Mouse (Mus musculus) midbrain, embryonic 15.5 days (tissue): ENCODE data around the gene Xrcc1. TPM values are rescaled to one million over a fixed set of nuclear protein-coding genes. Genes with fewer than 3 reads are reported as not detected.

Experiments
- ATAC-seq: fragments of 200-750 bp; cut with Nextera tagmentation; replicated peaks from 2 replicates; pipeline ENCODE4 v1.8.0; 2017; ENCODE audit warnings: moderate TSS enrichment
- H3K27ac ChIP-seq: fragments of 300-500 bp; sonication (generic); 2 replicates; pipeline ENCODE4 v1.5.1; 2015; ENCODE audit warnings: mild to moderate bottlenecking, inconsistent platforms
- H3K27me3 ChIP-seq: fragments of 300-500 bp; sonication (generic); replicated peaks from 2 replicates; pipeline ENCODE4 v1.6.1; 2015; ENCODE audit warnings: inconsistent platforms
- H3K36me3 ChIP-seq: fragments of 300-500 bp; sonication (generic); replicated peaks from 2 replicates; pipeline ENCODE4 v1.6.1; 2015; ENCODE audit warnings: inconsistent platforms
- H3K4me1 ChIP-seq: fragments of 300-500 bp; sonication (generic); 2 replicates; pipeline ENCODE4 v1.6.1; 2015; ENCODE audit warnings: inconsistent platforms
- H3K4me2 ChIP-seq: fragments of 300-500 bp; sonication (generic); 2 replicates; pipeline ENCODE4 v1.6.1; 2015; ENCODE audit warnings: inconsistent platforms, mild to moderate bottlenecking, moderate library complexity
- H3K4me3 ChIP-seq: fragments of 300-500 bp; sonication (generic); 2 replicates; pipeline ENCODE4 v1.5.1; 2015; ENCODE audit warnings: mild to moderate bottlenecking, inconsistent platforms
- H3K9ac ChIP-seq: fragments of 300-500 bp; sonication (generic); 2 replicates; pipeline ENCODE4 v1.6.1; 2015; ENCODE audit warnings: mild to moderate bottlenecking, inconsistent platforms
- H3K9me3 ChIP-seq: fragments of 300-500 bp; sonication (generic); 2 replicates; pipeline ENCODE4 v1.6.1; 2016; ENCODE audit warnings: inconsistent platforms
- WGBS: fragments of 180-500 bp; shearing (Covaris S2); methylation state at CpG from one replicate; pipeline ENCODE4 v1.1.7; 2015; ENCODE audit warnings: mixed read lengths; 5-methylcytosine and 5-hydroxymethylcytosine counted together
- polyA plus RNA-seq: library from polyadenylated mRNA; unstranded; fragments of >200 nt; fragmentation: Nextera tagmentation; extraction: Ambion mirVana; gene quantifications from 2 replicates; pipeline ENCODE4 v1.2.1, GENCODE M21; 2015

Xrcc1 gene
- polyA plus RNA-seq, 1 experiment from 2014 or later: 67.1 TPM

DNA sequence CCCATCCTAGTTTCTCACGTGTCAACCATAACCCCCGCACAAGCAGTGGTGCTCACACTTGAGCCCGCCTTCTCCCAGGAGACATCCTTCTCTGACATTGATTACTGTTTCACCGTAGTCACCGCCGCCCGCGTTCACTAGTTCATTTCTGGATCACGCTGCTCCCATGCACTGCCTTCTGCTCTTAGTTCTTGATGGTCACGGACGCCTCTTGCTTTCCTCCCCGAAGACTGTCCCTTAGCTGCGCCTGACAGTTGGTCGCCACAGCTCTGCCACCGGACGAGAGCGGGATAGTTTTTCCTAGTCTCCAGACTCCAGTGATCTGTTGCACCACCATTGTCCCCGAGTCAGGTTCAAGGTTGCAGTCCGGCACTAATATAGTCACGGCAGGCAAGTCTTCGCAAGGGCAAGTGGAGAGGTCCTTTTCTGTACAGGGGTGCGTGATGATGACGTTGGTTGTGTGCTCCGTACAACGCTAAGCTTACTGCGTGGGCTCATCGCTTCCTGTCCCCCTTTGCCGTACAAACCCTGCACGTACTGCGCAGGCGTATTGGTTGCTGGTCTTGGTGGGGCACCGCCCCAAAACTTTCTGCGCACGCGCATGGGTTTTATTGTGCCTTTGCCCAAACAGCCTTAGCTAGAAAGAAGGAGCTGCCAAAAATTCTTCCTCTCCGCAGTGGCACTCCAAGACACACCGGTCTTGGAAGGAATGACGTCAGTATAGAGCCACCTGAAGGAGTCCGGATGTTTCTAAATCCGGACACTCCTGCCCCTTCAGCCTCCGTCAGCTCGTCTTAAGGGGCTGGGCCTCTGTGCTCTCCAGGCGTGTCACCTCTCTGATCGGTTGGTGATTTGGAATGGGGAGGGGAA lies 15.8 kb upstream of the Xrcc1 start, which contains the start of gene Irgq:
Gene Irgq (plus strand): TSS at position 628 of the 870 bp plus-strand sequence.
- peak within 1 kb of the TSS; percentile 85 for H3K4me2 ChIP-seq
- under 1% methylated on average over 44 of the region's 44 CpGs for WGBS
- no peaks in the 10 kb centered on the region for H3K27me3 ChIP-seq
- peak within 1 kb of the TSS; percentile 94 for H3K27ac ChIP-seq
- H3K36me3 ChIP-seq: peaks cover 12% of the 10 kb centered on the region
- no peaks in the 10 kb centered on the region for H3K9me3 ChIP-seq
- peak within 1 kb of the TSS; percentile 67 for H3K4me3 ChIP-seq
- ATAC-seq: peak; percentile 94
- H3K4me1 ChIP-seq: peaks cover 43% of the 10 kb centered on the region
- peak within 1 kb of the TSS; percentile 90 for H3K9ac ChIP-seq

DNA sequence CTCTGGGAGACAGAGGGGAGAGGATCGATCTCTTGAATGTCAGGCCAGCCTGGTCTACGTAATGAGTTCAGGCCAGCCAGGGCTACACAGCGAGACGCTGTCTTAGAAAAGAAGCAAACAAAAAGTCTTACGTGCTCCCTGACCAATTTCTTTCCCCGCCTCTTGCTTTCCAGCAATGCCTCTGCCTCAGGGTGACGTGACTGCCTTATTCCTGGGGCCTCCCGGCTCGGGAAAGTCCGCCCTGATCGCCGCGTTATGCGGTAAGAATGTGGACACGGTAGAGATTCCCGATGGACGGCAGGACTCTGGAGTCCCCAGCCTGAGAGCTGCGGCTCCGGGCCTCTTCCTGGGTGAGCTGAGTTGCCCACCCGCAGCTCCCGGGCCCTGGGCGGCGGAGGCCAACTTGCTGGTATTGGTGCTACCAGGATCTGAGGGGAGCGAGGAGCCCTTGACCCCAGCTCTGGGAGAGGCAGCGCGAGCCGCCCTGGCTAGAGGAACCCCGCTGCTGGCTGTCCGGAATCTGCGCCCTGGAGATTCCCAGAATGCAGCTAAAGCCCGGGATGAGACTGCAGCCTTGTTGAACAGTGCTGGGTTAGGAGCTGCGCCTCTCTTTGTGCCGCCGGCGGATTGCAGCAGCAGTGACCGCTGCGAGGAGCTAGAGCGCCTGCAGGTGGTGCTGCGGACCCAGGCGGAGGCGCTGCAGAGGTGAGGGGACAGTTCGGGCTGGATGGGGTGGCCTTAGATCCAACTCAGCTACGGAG lies 14.7 kb upstream of the Xrcc1 start:
- Histone ChIP-seq H3K4me1 (peaks cover 43% of the 10 kb centered on the region), H3K9ac (peak overlapping the region; percentile 90), H3K4me3 (peak overlapping the region; percentile 67), H3K27ac (peak overlapping the region; percentile 94), H3K36me3 (peaks cover 18% of the 10 kb centered on the region), H3K4me2 (peak overlapping the region; percentile 85), H3K27me3 (no peaks in the 10 kb centered on the region), H3K9me3 (no peaks in the 10 kb centered on the region)
- WGBS: under 1% methylated on average over 43 of the region's 43 CpGs
- peak; percentile 40 for ATAC-seq

DNA sequence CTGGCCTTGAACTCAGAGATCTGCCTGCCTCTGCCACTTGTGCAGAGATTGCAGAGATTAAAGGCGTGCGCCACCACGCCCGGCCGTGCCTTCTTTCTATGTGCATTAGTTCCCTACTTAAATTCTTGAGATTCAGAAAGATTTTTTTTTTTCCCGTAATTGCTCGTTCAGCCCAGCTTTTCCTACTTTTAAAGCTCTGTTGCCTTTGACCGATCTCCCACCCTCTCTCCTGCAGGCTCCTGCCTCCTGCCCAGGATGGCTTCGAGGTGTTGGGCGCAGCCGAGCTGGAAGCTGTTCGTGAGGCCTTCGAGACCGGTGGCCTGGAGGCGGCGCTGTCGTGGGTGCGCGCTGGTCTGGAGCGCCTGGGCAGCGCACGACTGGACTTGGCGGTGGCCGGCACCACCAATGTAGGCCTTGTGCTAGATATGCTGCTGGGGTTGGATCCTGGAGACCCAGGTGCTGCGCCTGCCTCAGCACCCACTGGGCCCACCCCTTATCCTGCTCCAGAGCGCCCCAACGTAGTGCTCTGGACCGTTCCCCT lies 13.0 kb upstream of the Xrcc1 start:
- Histone ChIP-seq H3K4me1 (peaks cover 44% of the 10 kb centered on the region), H3K27ac (no peak overlapping the region), H3K9ac (no peak overlapping the region), H3K4me2 (no peak overlapping the region), H3K36me3 (peaks cover 18% of the 10 kb centered on the region), H3K4me3 (no peak overlapping the region), H3K27me3 (no peaks in the 10 kb centered on the region), H3K9me3 (no peaks in the 10 kb centered on the region)
- ATAC-seq: no peak
- WGBS: 63% methylated on average over 28 of the region's 28 CpGs

DNA sequence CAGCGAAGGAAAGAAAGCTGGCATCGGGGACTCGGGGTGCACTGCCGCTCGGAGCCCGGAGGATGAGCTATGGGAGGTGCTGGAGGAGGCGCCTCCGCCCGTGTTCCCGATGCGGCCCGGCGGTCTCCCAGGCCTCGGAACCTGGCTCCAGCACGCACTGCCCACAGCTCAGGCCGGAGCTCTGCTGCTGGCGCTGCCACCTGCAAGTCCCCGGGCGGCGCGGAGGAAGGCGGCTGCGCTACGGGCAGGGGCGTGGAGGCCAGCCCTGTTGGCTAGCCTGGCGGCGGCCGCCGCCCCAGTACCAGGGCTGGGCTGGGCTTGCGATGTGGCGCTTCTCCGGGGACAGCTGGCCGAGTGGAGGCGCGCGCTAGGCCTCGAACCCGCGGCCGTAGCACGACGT lies 12.3 kb upstream of the Xrcc1 start:
- peaks cover 18% of the 10 kb centered on the region for H3K36me3 ChIP-seq
- ATAC-seq: no peak
- no peak overlapping the region for H3K27ac ChIP-seq
- H3K4me3 ChIP-seq: no peak overlapping the region
- H3K4me2 ChIP-seq: peak overlapping the region; percentile 14; the same call in 1 of the 2 replicates
- H3K9me3 ChIP-seq: no peaks in the 10 kb centered on the region
- peaks cover 46% of the 10 kb centered on the region for H3K4me1 ChIP-seq
- H3K9ac ChIP-seq: no peak overlapping the region
- no peaks in the 10 kb centered on the region for H3K27me3 ChIP-seq
- WGBS: 25% methylated on average over 42 of the region's 42 CpGs

DNA sequence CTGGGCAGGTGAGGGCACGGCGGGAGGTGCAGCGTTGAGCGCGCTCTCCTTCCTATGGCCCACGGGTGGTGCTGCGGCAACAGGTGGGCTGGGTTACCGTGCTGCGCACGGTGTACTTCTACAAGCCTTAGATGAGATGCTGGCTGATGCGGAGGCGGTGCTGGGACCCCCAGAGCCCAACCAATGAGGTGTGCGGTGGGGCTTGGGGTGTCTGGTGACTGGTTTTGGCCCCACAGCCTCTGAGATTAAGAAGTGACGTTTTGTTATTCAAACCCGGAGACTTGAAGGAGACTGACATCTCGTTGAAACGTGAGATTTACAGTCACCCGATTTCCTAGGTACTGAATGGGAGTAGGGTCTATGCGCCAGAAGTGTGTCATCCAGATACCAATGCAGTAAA lies 11.8 kb upstream of the Xrcc1 start:
- no peak overlapping the region for H3K27ac ChIP-seq
- H3K9me3 ChIP-seq: no peaks in the 10 kb centered on the region
- H3K4me2 ChIP-seq: peak overlapping the region; percentile 14; the same call in 1 of the 2 replicates
- H3K36me3 ChIP-seq: peaks cover 18% of the 10 kb centered on the region
- WGBS: 30% methylated on average over 19 of the region's 19 CpGs
- H3K27me3 ChIP-seq: no peaks in the 10 kb centered on the region
- no peak for ATAC-seq
- H3K4me3 ChIP-seq: no peak overlapping the region
- peaks cover 43% of the 10 kb centered on the region for H3K4me1 ChIP-seq
- H3K9ac ChIP-seq: no peak overlapping the region

DNA sequence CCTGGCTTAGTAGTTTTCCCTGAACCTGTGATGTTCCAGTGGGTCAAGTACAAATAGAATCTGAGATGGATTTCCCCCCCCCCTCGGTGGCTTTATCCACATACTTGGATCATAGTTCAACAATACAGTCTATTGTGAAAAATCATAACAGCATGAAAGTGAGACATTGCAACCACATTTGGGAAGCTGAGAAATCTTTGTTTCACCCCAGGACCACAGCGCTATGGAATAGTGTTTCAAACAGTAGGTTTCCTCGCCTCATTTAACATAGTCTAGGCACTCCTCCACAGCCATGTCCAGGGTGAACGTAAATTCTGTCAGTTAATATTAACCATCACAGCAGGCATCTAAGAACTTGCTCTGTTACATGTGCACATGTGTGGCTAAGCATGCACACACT lies 9.0 kb upstream of the Xrcc1 start:
- H3K4me2 ChIP-seq: no peak overlapping the region
- H3K4me1 ChIP-seq: peaks cover 33% of the 10 kb centered on the region
- H3K36me3 ChIP-seq: peaks cover 18% of the 10 kb centered on the region
- H3K9me3 ChIP-seq: no peaks in the 10 kb centered on the region
- H3K9ac ChIP-seq: no peak overlapping the region
- no peaks in the 10 kb centered on the region for H3K27me3 ChIP-seq
- WGBS: 85% methylated on average over 4 of the region's 4 CpGs
- no peak overlapping the region for H3K4me3 ChIP-seq
- no peak for ATAC-seq
- H3K27ac ChIP-seq: no peak overlapping the region

DNA sequence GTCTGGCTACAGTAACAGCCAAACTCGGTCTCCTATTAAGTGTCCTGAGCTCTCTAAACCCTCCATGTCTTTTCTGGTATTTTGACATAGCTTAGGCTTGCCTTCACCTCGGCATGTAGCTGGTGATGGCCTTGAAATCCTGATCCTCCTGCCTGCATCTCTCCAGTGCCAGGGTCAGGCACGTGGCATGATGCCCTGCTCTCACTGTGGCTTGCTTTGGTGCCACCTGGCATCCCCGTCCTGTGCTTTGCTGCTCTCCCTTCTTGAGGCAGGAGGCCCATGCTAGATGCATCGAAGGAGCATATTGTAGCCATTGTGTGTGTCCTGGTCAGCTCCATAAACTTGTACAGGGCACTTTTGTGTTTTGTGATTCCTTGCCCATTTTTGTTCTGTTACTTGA lies 8.5 kb upstream of the Xrcc1 start:
- WGBS: 82% methylated on average over 5 of the region's 5 CpGs
- no peak overlapping the region for H3K4me2 ChIP-seq
- no peaks in the 10 kb centered on the region for H3K27me3 ChIP-seq
- H3K27ac ChIP-seq: no peak overlapping the region
- peaks cover 18% of the 10 kb centered on the region for H3K36me3 ChIP-seq
- no peaks in the 10 kb centered on the region for H3K9me3 ChIP-seq
- H3K4me3 ChIP-seq: no peak overlapping the region
- H3K4me1 ChIP-seq: peaks cover 28% of the 10 kb centered on the region
- no peak overlapping the region for H3K9ac ChIP-seq
- ATAC-seq: no peak

DNA sequence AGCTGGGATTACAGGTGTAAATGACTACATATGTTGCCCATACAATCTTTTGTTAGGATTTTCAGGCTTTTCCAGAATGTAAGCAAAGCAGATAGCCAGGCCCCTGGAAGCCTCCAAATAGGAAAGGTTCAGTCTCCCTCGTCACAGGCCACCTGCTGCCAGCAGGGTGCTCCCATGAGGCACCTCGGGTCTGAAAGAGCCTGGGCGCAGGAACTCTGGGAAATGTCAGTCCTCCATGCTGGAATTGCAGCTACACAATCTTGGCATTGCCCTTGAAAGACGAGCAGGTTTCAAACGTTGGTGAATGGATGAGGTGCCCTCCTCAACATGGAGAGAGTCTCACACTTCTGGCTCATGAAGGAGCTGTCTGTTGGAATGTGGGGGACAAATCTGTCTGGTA lies 7.9 kb upstream of the Xrcc1 start:
- H3K4me1 ChIP-seq: peaks cover 23% of the 10 kb centered on the region
- H3K4me3 ChIP-seq: no peak overlapping the region
- peaks cover 17% of the 10 kb centered on the region for H3K36me3 ChIP-seq
- no peaks in the 10 kb centered on the region for H3K27me3 ChIP-seq
- no peaks in the 10 kb centered on the region for H3K9me3 ChIP-seq
- no peak for ATAC-seq
- 49% methylated on average over 5 of the region's 5 CpGs for WGBS
- no peak overlapping the region for H3K4me2 ChIP-seq
- H3K27ac ChIP-seq: no peak overlapping the region
- no peak overlapping the region for H3K9ac ChIP-seq

- peaks cover 18% of the 10 kb centered on the region for H3K4me1 ChIP-seq
- no peaks in the 10 kb centered on the region for H3K27me3 ChIP-seq
- H3K4me2 ChIP-seq: no peak overlapping the region
- WGBS: 75% methylated on average over 5 of the region's 5 CpGs
- no peak overlapping the region for H3K9ac ChIP-seq
- H3K9me3 ChIP-seq: no peaks in the 10 kb centered on the region
- H3K27ac ChIP-seq: no peak overlapping the region
- H3K36me3 ChIP-seq: peaks cover 12% of the 10 kb centered on the region
- peak; percentile 28; the same call in 1 of the 2 replicates for ATAC-seq
- H3K4me3 ChIP-seq: no peak overlapping the region
These were observed 7.4 kb upstream of the Xrcc1 start for GRCm38 (mm10) chr7:24538701-24539100.

- Histone ChIP-seq H3K9me3 (no peaks in the 10 kb centered on the region), H3K9ac (no peak overlapping the region), H3K4me3 (no peak overlapping the region), H3K4me2 (no peak overlapping the region), H3K27me3 (no peaks in the 10 kb centered on the region), H3K4me1 (peaks cover 8% of the 10 kb centered on the region), H3K36me3 (peaks cover 7% of the 10 kb centered on the region), H3K27ac (no peak overlapping the region)
- no peak for ATAC-seq
- 92% methylated on average over 4 of the region's 4 CpGs for WGBS
These were observed 6.4 kb upstream of the Xrcc1 start for GRCm38 (mm10) chr7:24539686-24540085.

DNA sequence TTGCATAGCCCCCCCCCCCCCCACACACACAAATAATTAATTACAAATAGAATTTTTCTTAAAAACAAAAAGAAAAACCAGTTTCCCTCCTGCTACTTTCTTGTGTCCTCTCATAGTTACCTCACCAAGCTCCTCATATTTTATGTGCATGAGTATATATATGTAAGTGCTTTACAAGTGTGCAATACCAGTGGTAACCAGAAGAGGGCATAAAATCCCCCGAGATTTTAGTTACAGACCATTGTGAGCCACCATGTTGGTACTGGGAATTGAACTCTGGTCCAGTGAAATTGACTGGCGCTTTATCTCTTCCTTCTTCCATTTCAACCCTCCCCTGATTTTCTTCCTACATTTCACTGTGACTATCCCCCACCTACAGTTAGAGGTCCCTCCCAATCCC lies 1.6 kb upstream of the Xrcc1 start:
- H3K9me3 ChIP-seq: no peaks in the 10 kb centered on the region
- no peak overlapping the region for H3K27ac ChIP-seq
- no peaks in the 10 kb centered on the region for H3K27me3 ChIP-seq
- H3K4me2 ChIP-seq: no peak overlapping the region
- no peak for ATAC-seq
- WGBS: 83% methylated on average over 2 of the region's 2 CpGs
- H3K4me1 ChIP-seq: peaks cover 16% of the 10 kb centered on the region
- H3K36me3 ChIP-seq: no peaks in the 10 kb centered on the region
- H3K9ac ChIP-seq: no peak overlapping the region
- no peak overlapping the region for H3K4me3 ChIP-seq
